Mouse (Mus musculus): ENCODE results near the gene Faf1.

- no peak for TF ChIP-seq EP300 (IDR thresholded peaks at IDR 0.05)
- no peak for TF ChIP-seq CTCF (IDR thresholded peaks at IDR 0.05)
Measured at GRCm38 (mm10) chr4:109658826-109659225, 17.6 kb upstream of the Faf1 start.

Data from lung, postnatal 0 days (tissue).